Mouse (Mus musculus) liver, embryonic 14.5 days (tissue): ENCODE data around the gene Qtrt1.

Experiments used
- CTCF ChIP-seq: IDR thresholded peaks from 2 replicates; pipeline ENCODE4 v1.5.1; 2016; ENCODE audit warnings: antibody characterized with exemption, low read depth, control low read depth
- EP300 ChIP-seq: IDR thresholded peaks from 2 replicates; pipeline ENCODE4 v1.6.1; 2016; ENCODE audit warnings: antibody characterized with exemption, low read depth

DNA sequence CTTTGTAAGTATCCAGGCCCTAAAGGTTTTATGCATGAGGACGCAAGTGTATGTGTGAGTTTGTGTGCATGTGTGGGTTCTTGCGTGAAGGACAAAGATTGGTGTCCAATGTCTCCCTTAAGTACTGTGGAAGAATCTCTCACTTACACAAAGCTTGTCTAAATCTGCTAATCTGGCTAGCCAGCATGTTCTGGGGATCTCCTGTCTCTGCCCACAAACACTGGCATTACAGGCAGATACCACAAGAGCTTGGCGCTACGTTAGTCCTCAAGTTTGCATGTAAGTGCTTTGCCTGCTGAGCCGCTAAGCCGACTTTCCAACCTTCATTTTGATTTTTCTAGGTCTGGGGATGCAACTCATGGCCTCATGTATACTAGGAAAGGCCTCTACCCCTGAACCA, 25.9 kb downstream of the Qtrt1 start:
- TF ChIP-seq EP300 (no peak), CTCF (no peak)
